Mouse (Mus musculus) intestine, embryonic 14.5 days (tissue): ENCODE data around the gene Abhd17a. TPM values are rescaled to one million over a fixed set of nuclear protein-coding genes. Genes with fewer than 3 reads are reported as not detected.

ENCODE experiments used
- ATAC-seq: fragments of 200-750 bp; cut with Nextera tagmentation; replicated peaks from 2 replicates; pipeline ENCODE4 v1.8.0; 2017; ENCODE audit warnings: low read depth, moderate number of reproducible peaks, moderate TSS enrichment, moderate library complexity; ENCODE audit not compliant: low FRiP score, low TSS enrichment
- DNase-seq: peaks from one replicate; pipeline ENCODE4 v3.0.0-alpha.2; 2018; ENCODE audit warnings: low spot score
- H3K27ac ChIP-seq: fragments of 300-500 bp; sonication (generic); 2 replicates; pipeline ENCODE4 v1.5.1; 2014; ENCODE audit warnings: low read depth, mild to moderate bottlenecking, control low read depth
- H3K27me3 ChIP-seq: fragments of 300-500 bp; sonication (generic); replicated peaks from 2 replicates; pipeline ENCODE4 v1.6.1; 2014; ENCODE audit warnings: low read length, control low read depth; ENCODE audit not compliant: control insufficient read depth, insufficient read depth
- H3K36me3 ChIP-seq: fragments of 300-500 bp; sonication (generic); 2 replicates; pipeline ENCODE4 v1.6.1; 2014; ENCODE audit warnings: low read length, control low read depth; ENCODE audit not compliant: control insufficient read depth, insufficient read depth
- H3K4me1 ChIP-seq: fragments of 300-500 bp; sonication (generic); replicated peaks from 2 replicates; pipeline ENCODE4 v1.6.1; 2014; ENCODE audit warnings: low read length, control low read depth, mixed read lengths; ENCODE audit not compliant: control insufficient read depth, insufficient read depth
- H3K4me2 ChIP-seq: fragments of 300-500 bp; sonication (generic); 2 replicates; pipeline ENCODE4 v1.6.1; 2014; ENCODE audit warnings: low read length
- H3K4me3 ChIP-seq: fragments of 300-500 bp; sonication (generic); 2 replicates; pipeline ENCODE4 v1.5.1; 2014; ENCODE audit warnings: low read depth, low read length, control low read depth, mixed read lengths
- H3K9ac ChIP-seq: fragments of 300-500 bp; sonication (generic); 2 replicates; pipeline ENCODE4 v1.6.1; 2014; ENCODE audit warnings: mild to moderate bottlenecking, low read length
- H3K9me3 ChIP-seq: fragments of 300-500 bp; sonication (generic); 2 replicates; pipeline ENCODE4 v1.6.1; 2016; ENCODE audit warnings: low read length, control low read depth; ENCODE audit not compliant: control insufficient read depth
- WGBS: fragments of 180-500 bp; shearing (Covaris S2); extraction: QIAGEN DNeasy Blood & Tissue Kit; methylation state at CpG from one replicate; pipeline ENCODE4 v1.1.7; 2014; 5-methylcytosine and 5-hydroxymethylcytosine counted together
- polyA plus RNA-seq: library from polyadenylated mRNA; unstranded; fragments of >200 nt; fragmentation: Nextera tagmentation; extraction: Ambion mirVana; gene quantifications from 2 replicates; pipeline ENCODE4 v1.2.1, GENCODE M21; 2014

The Abhd17a gene
- polyA plus RNA-seq, 1 experiment from 2014 or later, result 114 TPM

DNA sequence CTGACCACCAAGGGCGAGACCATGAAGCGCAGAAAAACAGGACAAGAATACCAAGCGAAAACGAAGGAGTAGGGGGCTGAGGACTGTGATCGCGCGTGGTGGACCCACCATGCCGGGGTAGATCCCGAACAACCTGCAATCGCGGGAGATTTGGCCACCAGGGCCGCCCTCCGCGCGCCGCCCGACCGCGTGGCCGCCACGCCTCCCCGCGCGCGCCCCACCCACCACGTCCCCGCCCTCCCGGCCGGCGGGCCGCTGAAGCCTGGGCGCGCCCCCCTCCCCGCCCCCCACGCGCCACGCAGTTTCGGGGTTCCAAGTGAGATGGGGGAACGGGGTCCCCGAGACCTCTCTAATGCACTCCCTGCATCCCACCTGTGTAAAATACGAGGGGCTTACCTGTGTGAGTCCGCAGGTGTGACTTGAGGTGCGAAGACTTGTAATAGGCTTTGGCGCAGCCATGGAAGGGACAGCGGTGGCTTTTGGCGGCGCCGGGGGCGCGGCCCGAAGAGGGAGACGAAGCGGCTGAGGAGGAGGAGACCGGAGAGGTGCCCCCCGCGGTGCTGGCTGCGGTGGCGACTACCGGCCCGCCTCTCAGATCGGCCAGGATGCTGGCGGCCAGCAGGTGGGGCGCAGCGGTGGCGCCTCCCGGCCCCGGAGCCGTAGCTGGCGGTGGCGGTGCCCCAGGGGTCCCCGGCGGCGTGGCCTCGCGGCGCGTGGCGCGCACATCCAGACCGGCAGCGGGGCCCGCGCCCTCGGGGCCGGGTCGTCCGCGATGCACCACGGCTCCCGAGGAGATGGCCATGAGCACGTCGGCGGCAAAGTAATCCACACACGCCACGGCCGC lies 13.6 kb downstream of the Abhd17a start:
- under 1% methylated on average over 68 of the region's 96 CpGs for WGBS
- Histone ChIP-seq H3K9ac (peak overlapping the region; percentile 69), H3K4me1 (peaks cover 31% of the 10 kb centered on the region), H3K9me3 (no peaks in the 10 kb centered on the region), H3K27me3 (no peaks in the 10 kb centered on the region), H3K36me3 (no peaks in the 10 kb centered on the region), H3K27ac (peak overlapping the region; percentile 92), H3K4me3 (peak overlapping the region; percentile 81), H3K4me2 (peak overlapping the region; percentile 87)
- no peak for ATAC-seq
- peak; percentile 86 for DNase-seq

GRCm38 (mm10) chr10:80575925-80576324 lies 14.2 kb downstream of the Abhd17a start:
- Histone ChIP-seq H3K36me3 (no peaks in the 10 kb centered on the region), H3K4me1 (peaks cover 38% of the 10 kb centered on the region), H3K9me3 (no peaks in the 10 kb centered on the region), H3K27me3 (no peaks in the 10 kb centered on the region), H3K4me3 (peak overlapping the region; percentile 81), H3K9ac (peak overlapping the region; percentile 69), H3K4me2 (peak overlapping the region; percentile 87), H3K27ac (no peak overlapping the region)
- WGBS, result 15% methylated on average over 17 of the region's 17 CpGs
- DNase-seq (no peak), ATAC-seq (no peak)

- WGBS, result 68% methylated on average over 3 of the region's 3 CpGs
- Histone ChIP-seq H3K9ac (no peak overlapping the region), H3K4me2 (no peak overlapping the region), H3K27ac (no peak overlapping the region), H3K4me1 (peaks cover 48% of the 10 kb centered on the region), H3K4me3 (no peak overlapping the region), H3K9me3 (no peaks in the 10 kb centered on the region), H3K27me3 (no peaks in the 10 kb centered on the region), H3K36me3 (no peaks in the 10 kb centered on the region)
- DNase-seq (no peak), ATAC-seq (no peak)
These were observed 15.2 kb downstream of the Abhd17a start for GRCm38 (mm10) chr10:80574896-80575295.

- ATAC-seq (no peak), DNase-seq (no peak)
- 58% methylated on average over 9 of the region's 9 CpGs for WGBS
- no peak overlapping the region for H3K4me2 ChIP-seq
- H3K27ac ChIP-seq, result no peak overlapping the region
- no peaks in the 10 kb centered on the region for H3K36me3 ChIP-seq
- H3K4me1 ChIP-seq, result peaks cover 53% of the 10 kb centered on the region
- no peaks in the 10 kb centered on the region for H3K9me3 ChIP-seq
- peak overlapping the region; percentile 16; the same call in 1 of the 2 replicates for H3K9ac ChIP-seq
- no peak overlapping the region for H3K4me3 ChIP-seq
- no peaks in the 10 kb centered on the region for H3K27me3 ChIP-seq
These were observed 16.2 kb downstream of the Abhd17a start for GRCm38 (mm10) chr10:80573944-80574343.

GRCm38 (mm10) chr10:80572477-80572876 lies 17.7 kb downstream of the Abhd17a start:
- no peak overlapping the region for H3K4me3 ChIP-seq
- H3K27ac ChIP-seq, result no peak overlapping the region
- no peak overlapping the region for H3K9ac ChIP-seq
- H3K4me2 ChIP-seq, result no peak overlapping the region
- no peak for DNase-seq
- H3K9me3 ChIP-seq, result no peaks in the 10 kb centered on the region
- no peak for ATAC-seq
- H3K36me3 ChIP-seq, result peaks cover 13% of the 10 kb centered on the region
- H3K27me3 ChIP-seq, result no peaks in the 10 kb centered on the region
- 69% methylated on average over 2 of the region's 2 CpGs for WGBS
- H3K4me1 ChIP-seq, result peaks cover 48% of the 10 kb centered on the region

GRCm38 (mm10) chr10:80570871-80571836 lies 19.0 kb downstream of the Abhd17a start:
- Histone ChIP-seq H3K9ac (peak overlapping the region; percentile 3; the same call in 1 of the 2 replicates), H3K9me3 (no peaks in the 10 kb centered on the region), H3K4me2 (peak overlapping the region; percentile 34), H3K27ac (peak overlapping the region; percentile 18; the same call in 1 of the 2 replicates), H3K4me1 (peaks cover 48% of the 10 kb centered on the region), H3K27me3 (no peaks in the 10 kb centered on the region), H3K4me3 (no peak overlapping the region), H3K36me3 (peaks cover 17% of the 10 kb centered on the region)
- 0 out of 2 replicates have a peak, but pooled peaks have one; percentile 14 for ATAC-seq
- no peak for DNase-seq
- 20% methylated on average over 30 of the region's 30 CpGs for WGBS

DNA sequence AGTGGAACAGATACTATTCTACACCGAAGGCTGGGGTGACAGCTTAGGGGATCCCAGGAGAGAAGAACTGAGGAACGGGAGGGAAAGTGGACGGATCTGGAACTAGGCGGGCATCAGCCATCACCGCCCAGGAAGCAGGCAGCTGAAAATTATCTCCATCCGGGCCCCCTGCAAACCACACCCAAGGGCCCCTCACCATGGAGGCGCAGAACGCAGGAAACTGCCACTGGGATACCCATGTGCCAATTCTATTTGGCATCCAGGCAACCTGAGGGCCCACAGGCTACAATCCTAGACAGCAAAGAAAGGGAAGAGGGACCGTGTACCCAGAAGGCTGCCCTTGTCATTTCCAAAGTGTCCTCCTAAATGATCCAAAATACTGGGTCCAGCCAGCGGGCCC lies 19.7 kb downstream of the Abhd17a start:
- H3K27ac ChIP-seq, result no peak overlapping the region

DNA sequence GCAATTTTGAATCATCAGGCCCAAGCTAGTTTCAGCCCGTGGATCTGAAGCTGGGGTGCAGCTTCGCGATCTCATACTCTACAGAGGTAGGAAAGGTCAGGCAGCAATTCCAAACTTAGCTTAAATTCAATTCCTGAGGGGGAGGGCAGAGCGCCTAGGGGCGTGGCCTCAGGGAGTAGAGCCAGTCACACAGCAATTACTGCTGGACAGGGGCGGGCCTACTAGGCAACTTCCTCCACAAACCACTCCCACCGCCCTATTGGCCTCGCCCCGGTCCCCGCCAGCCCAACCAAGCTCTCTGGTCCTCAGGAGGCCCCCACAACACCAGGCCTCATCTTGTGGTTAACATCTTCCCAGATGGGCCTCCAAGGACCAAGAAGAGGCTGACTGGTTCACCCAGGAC lies 20.5 kb downstream of the Abhd17a start:
- Histone ChIP-seq H3K4me1 (peaks cover 36% of the 10 kb centered on the region), H3K36me3 (peaks cover 21% of the 10 kb centered on the region), H3K4me2 (peak overlapping the region; percentile 29), H3K9ac (no peak overlapping the region), H3K9me3 (no peaks in the 10 kb centered on the region), H3K27ac (no peak overlapping the region), H3K4me3 (no peak overlapping the region), H3K27me3 (no peaks in the 10 kb centered on the region)
- WGBS, result 29% methylated on average over 10 of the region's 10 CpGs
- ATAC-seq (no peak), DNase-seq (no peak)

More for the DNA sequence above, 19.7 kb downstream of the Abhd17a start:
- DNase-seq (no peak), ATAC-seq (no peak)
- no peak overlapping the region for H3K4me3 ChIP-seq
- no peak overlapping the region for H3K4me2 ChIP-seq
- peaks cover 41% of the 10 kb centered on the region for H3K4me1 ChIP-seq
- H3K27me3 ChIP-seq, result no peaks in the 10 kb centered on the region
- peaks cover 21% of the 10 kb centered on the region for H3K36me3 ChIP-seq
- H3K9ac ChIP-seq, result no peak overlapping the region
- no peaks in the 10 kb centered on the region for H3K9me3 ChIP-seq
- WGBS, result 89% methylated on average over 10 of the region's 10 CpGs
